In genomic region chr6:89660490-89660889, GRCm38 (mm10) we compare ENCODE assay signal across 28 mouse cellular contexts. TPM values are rescaled to one million over a fixed set of nuclear protein-coding genes. Genes with fewer than 3 reads are reported as not detected.
"Had no signal": no experiment of that assay in that cellular context is flagged by ENCODE, and none has a peak within 500 bp of the region (broad histone marks: within the 10 kb centered on the region; RNA-seq: fewer than 3 reads in every experiment).

No protein-coding gene starts in this region.

- H3K27me3 ChIP-seq: limb, embryonic 13.5 days; liver, embryonic 12.5 days; liver, embryonic 15.5 days; midbrain, embryonic 13.5 days had no signal

- H3K4me2 ChIP-seq: limb, embryonic 13.5 days; liver, embryonic 12.5 days; liver, embryonic 15.5 days; lung, embryonic 14.5 days; midbrain, embryonic 13.5 days had no signal

- H3K27ac ChIP-seq: kidney, postnatal 0 days; layer of hippocampus, adult 2 months; limb, embryonic 10.5 days; limb, embryonic 13.5 days; liver, embryonic 12.5 days; liver, embryonic 15.5 days; midbrain, embryonic 10.5 days; midbrain, embryonic 13.5 days had no signal

- H3K4me1 ChIP-seq: limb, embryonic 13.5 days; liver, embryonic 12.5 days; liver, embryonic 15.5 days; midbrain, embryonic 13.5 days had no signal

- H3K4me3 ChIP-seq: layer of hippocampus, adult 2 months; limb, embryonic 10.5 days; limb, embryonic 13.5 days; liver, embryonic 12.5 days; liver, embryonic 15.5 days; megakaryocyte, embryonic 14.5 days; midbrain, embryonic 10.5 days; midbrain, embryonic 13.5 days had no signal

- H3K36me3 ChIP-seq: liver, embryonic 15.5 days had no signal

- DNase-seq: kidney, postnatal 25 days; layer of hippocampus, adult 9-11 months; liver; lung, embryonic 14.5 days; thymus, adult 18-20 months; thymus, postnatal 36 days had no signal

- H3K9ac ChIP-seq: limb, embryonic 13.5 days; liver, embryonic 12.5 days; liver, embryonic 15.5 days; lung, embryonic 14.5 days; midbrain, embryonic 13.5 days had no signal

- H3K9me3 ChIP-seq: limb, embryonic 10.5 days; limb, embryonic 13.5 days; liver, embryonic 12.5 days; liver, embryonic 15.5 days; midbrain, embryonic 10.5 days; midbrain, embryonic 13.5 days had no signal

- ATAC-seq: liver, embryonic 12.5 days; midbrain, embryonic 13.5 days; midbrain, embryonic 16.5 days had no signal

RNA-seq across cellular contexts. Expression of gene Vmn1r40, which starts 46.9 kb away (rescaled TPM):
- total RNA-seq: layer of hippocampus, adult 2 months; layer of hippocampus, postnatal 25 days; left cerebral cortex, adult 18-20 months; left cerebral cortex, postnatal 25 days; monocyte, adult 5-6 weeks had no signal
- polyA plus RNA-seq: kidney, embryonic 14.5 days; kidney, postnatal 0 days; large intestine, adult 2 months; limb, embryonic 10.5 days; limb, embryonic 13.5 days; liver, embryonic 12.5 days; liver, embryonic 15.5 days; lung, embryonic 14.5 days; midbrain, embryonic 10.5 days; midbrain, embryonic 13.5 days; midbrain, embryonic 16.5 days; neural tube, embryonic 11.5 days; neural tube, embryonic 14.5 days; small intestine, adult 2 months; spleen, adult 2 months; stomach, embryonic 16.5 days; urinary bladder, adult 2 months had no signal
